9 mouse cellular contexts compared by ENCODE assay signal in the genomic region with DNA sequence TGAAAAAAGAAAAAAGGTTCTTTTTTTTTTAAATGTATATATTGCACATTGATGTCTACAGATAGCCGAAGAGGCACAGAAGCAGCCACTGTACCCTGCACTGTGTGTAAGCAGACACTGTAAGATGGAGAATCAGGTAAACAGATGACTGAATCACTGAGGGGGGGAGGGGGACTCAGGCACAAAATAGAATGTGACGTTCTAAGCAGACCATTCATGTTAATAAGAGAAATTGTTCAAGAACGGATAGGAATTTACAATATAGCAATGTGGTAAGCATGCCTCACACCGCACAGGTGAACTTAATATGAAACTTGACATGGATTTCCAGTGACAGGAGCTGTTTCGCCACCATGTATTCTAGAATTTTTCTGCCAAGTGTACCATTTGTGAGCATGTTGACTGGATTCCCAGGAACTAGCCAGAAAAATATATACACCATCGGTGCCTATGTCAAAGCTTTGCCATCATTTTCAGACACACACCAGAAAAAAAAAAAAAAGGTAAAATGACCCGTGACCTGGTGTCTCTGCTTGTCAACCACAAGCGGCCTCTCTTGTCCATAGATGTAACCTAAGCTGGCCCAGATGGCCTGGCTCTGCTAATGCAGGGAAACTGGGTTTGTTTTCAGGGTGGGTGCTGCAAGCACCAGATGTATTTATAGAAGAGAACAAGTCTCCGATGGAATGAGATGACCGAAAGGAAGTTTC. TPM values are rescaled to one million over a fixed set of nuclear protein-coding genes. Genes with fewer than 3 reads are reported as not detected.
DNase-seq lines count a peak whose midpoint lies in the region; ATAC-seq and TF ChIP-seq lines count a peak whose summit lies in the region.
"Had no signal": no experiment of that assay in that cellular context is flagged by ENCODE, and none has a peak within 500 bp of the region (broad histone marks: within the 10 kb centered on the region; RNA-seq: fewer than 3 reads in every experiment).

No protein-coding gene starts in this region.

- no peak for TF ChIP-seq POLR2A in cortical plate, adult 2 months (IDR thresholded peaks at IDR 0.05; ENCODE audit: extremely low read depth, insufficient read depth, low read length)

- 50% methylated on average over 10 of the region's 10 CpGs for WGBS in hindbrain, embryonic 13.5 days
- WGBS in midbrain, embryonic 12.5 days: 63% methylated on average over 10 of the region's 10 CpGs

- no peak for DNase-seq in left cerebral cortex, adult 2 months (ENCODE audit: extremely low spot score in 1 of 2, low spot score in 2 of 2)
- DNase-seq in left cerebral cortex, postnatal 4 days: no peak
- no peak for DNase-seq in yolk sac, embryonic 10.5 days (ENCODE audit: low spot score)
- no peak for DNase-seq in spleen, adult 18-20 months

- H3K4me1 ChIP-seq in cortical plate, adult 2 months (ENCODE audit: control insufficient read depth, insufficient read depth, low read length): no peaks in the 10 kb centered on the region; the same call in 1 of the 2 replicates
- peaks cover 22% of the 10 kb centered on the region for H3K4me1 ChIP-seq in hindbrain, embryonic 13.5 days (replicated peaks)
- H3K4me1 ChIP-seq in midbrain, embryonic 12.5 days: peaks cover 16% of the 10 kb centered on the region

- peaks cover 8% of the 10 kb centered on the region; the same call in 1 of the 2 replicates for H3K36me3 ChIP-seq in hindbrain, embryonic 13.5 days
- peaks cover 7% of the 10 kb centered on the region; the same call in 1 of the 2 replicates for H3K36me3 ChIP-seq in midbrain, embryonic 12.5 days

- peak overlapping the region; percentile 99 for H3K27ac ChIP-seq in left cerebral cortex, adult 2 months
- H3K27ac ChIP-seq in cortical plate, adult 2 months (ENCODE audit: insufficient read depth, low read length): peak overlapping the region; percentile 97
- peak overlapping the region; percentile 44; the same call in 1 of the 2 replicates for H3K27ac ChIP-seq in hindbrain, embryonic 13.5 days
- no peak overlapping the region for H3K27ac ChIP-seq in midbrain, embryonic 12.5 days (replicated peaks)

- H3K9me3 ChIP-seq in hindbrain, embryonic 13.5 days: no peaks in the 10 kb centered on the region; the same call in 1 of the 2 replicates
- peaks cover 5% of the 10 kb centered on the region; the same call in 1 of the 2 replicates for H3K9me3 ChIP-seq in midbrain, embryonic 12.5 days

- peak overlapping the region; percentile 99 for H3K9ac ChIP-seq in hindbrain, embryonic 13.5 days
- peak overlapping the region; percentile 92 for H3K9ac ChIP-seq in midbrain, embryonic 12.5 days (replicated peaks)

- intact Hi-C loops in left cerebral cortex, adult 2 months (cut with DNase I): loop anchor here (1.0 to 2.0 kb wide), 4 partner anchors 11 to 116 kb away; a partner anchor contains a TSS
- intact Hi-C loops in left cerebral cortex, postnatal 4 days (cut with DNase I): loop anchor here (5.0 to 10.0 kb wide), 2 partner anchors 54 to 143 kb away; no protein-coding TSS in a partner anchor

- H3K4me3 ChIP-seq in left cerebral cortex, adult 2 months: peak overlapping the region; percentile 75
- peak overlapping the region; percentile 97 for H3K4me3 ChIP-seq in cortical plate, adult 2 months (ENCODE audit: insufficient read depth, low read length)
- H3K4me3 ChIP-seq in hindbrain, embryonic 13.5 days: peak overlapping the region; percentile 96
- H3K4me3 ChIP-seq in midbrain, embryonic 12.5 days: peak overlapping the region; percentile 94

- H3K27me3 ChIP-seq in hindbrain, embryonic 13.5 days: no peaks in the 10 kb centered on the region
- no peaks in the 10 kb centered on the region for H3K27me3 ChIP-seq in midbrain, embryonic 12.5 days

- ATAC-seq in hindbrain, embryonic 13.5 days (ENCODE audit: low FRiP score): no peak
- no peak for ATAC-seq in midbrain, embryonic 12.5 days (ENCODE audit: low FRiP score, low read depth)
- ATAC-seq in megakaryocyte-erythroid progenitor cell, adult 5-6 weeks (replicated peaks; ENCODE audit: low FRiP score, low TSS enrichment, poor library complexity, severe bottlenecking): no peak

- H3K4me2 ChIP-seq in hindbrain, embryonic 13.5 days: peak overlapping the region; percentile 79
- peak overlapping the region; percentile 60 for H3K4me2 ChIP-seq in midbrain, embryonic 12.5 days (replicated peaks)

- no peak for TF ChIP-seq CTCF in left cerebral cortex, adult 2 months (IDR thresholded peaks at IDR 0.05)
- TF ChIP-seq CTCF in cortical plate, adult 2 months (IDR thresholded peaks at IDR 0.05; ENCODE audit: extremely low read depth, insufficient read depth, low read length): no peak

RNA-seq across cellular contexts. Expression of a gene that starts 1.6 kb away (rescaled TPM):
- total RNA-seq in left cerebral cortex, adult 2 months (2021): 100 to 1,000 TPM; 197 to 200 TPM
- total RNA-seq in left cerebral cortex, postnatal 4 days (2021): 100 to 1,000 TPM; 176 to 181 TPM
- polyA plus RNA-seq in cortical plate, adult 2 months (2012; rRNA removed): 168 and 176 TPM in 2 replicates
- 408 and 421 TPM in 2 replicates for polyA plus RNA-seq in hindbrain, embryonic 13.5 days (2015; fragmentation: Nextera tagmentation; extraction: Ambion mirVana)
- polyA plus RNA-seq in midbrain, embryonic 12.5 days (2016; fragmentation: Nextera tagmentation; extraction: Ambion mirVana): 258 and 264 TPM in 2 replicates
- 126 and 142 TPM in 2 replicates for total RNA-seq in megakaryocyte-erythroid progenitor cell, adult 5-6 weeks (2014; fragmentation: Nextera tagmentation)
- 108 and 141 TPM in 2 replicates for total RNA-seq in megakaryocyte-erythroid progenitor cell, adult 5-6 weeks (2017)

RNA-seq across cellular contexts. Expression of a gene that starts 48.0 kb away (rescaled TPM):
- not detected for total RNA-seq in left cerebral cortex, adult 2 months (2021)
- total RNA-seq in left cerebral cortex, postnatal 4 days (2021): not detected
- 0.15 and 0.28 TPM in 2 replicates for polyA plus RNA-seq in cortical plate, adult 2 months (2012; rRNA removed)
- 1.1 TPM in 1 of 2 replicates, not detected in the other for polyA plus RNA-seq in hindbrain, embryonic 13.5 days (2015; fragmentation: Nextera tagmentation; extraction: Ambion mirVana)
- polyA plus RNA-seq in midbrain, embryonic 12.5 days (2016; fragmentation: Nextera tagmentation; extraction: Ambion mirVana): not detected in 2 replicates
- not detected in 2 replicates for total RNA-seq in megakaryocyte-erythroid progenitor cell, adult 5-6 weeks (2014; fragmentation: Nextera tagmentation)
- not detected in 2 replicates for total RNA-seq in megakaryocyte-erythroid progenitor cell, adult 5-6 weeks (2017)
- total RNA-seq: liver, adult 2 months had no signal
